Mouse (Mus musculus) megakaryocyte-erythroid progenitor cell, adult 5-6 weeks (primary cell): Measurements from ENCODE around the gene Ankrd54. TPM values are rescaled to one million over a fixed set of nuclear protein-coding genes. Genes with fewer than 3 reads are reported as not detected.

ENCODE experiments used
- ATAC-seq: replicated peaks from 2 replicates; pipeline ENCODE4 v1.8.0; 2016; ENCODE audit warnings: mild to moderate bottlenecking, inconsistent platforms; ENCODE audit not compliant: severe bottlenecking, poor library complexity, low FRiP score, low TSS enrichment
- total RNA-seq, 2 experiments: library from RNA; stranded (forward) in 1 of 2; stranded (reverse) in 1 of 2; fragments of 200-1000, 215-1000 nt in 1 of 2; fragments of >200 nt in 1 of 2; fragmentation: Nextera tagmentation in 1 of 2; gene quantifications; 2 replicates each; pipeline ENCODE4 v1.2.3; 2014 to 2017

The Ankrd54 gene
- total RNA-seq, 2 experiments from 2014 or later = 15.0 to 44.2 TPM

GRCm38 (mm10) chr15:79092284-79092683 is 29.6 kb upstream of the Ankrd54 start:
- ATAC-seq = no peak

GRCm38 (mm10) chr15:79079567-79079966 is 16.9 kb upstream of the Ankrd54 start:
- ATAC-seq = no peak

- no peak for ATAC-seq
Observed at GRCm38 (mm10) chr15:79075658-79076365, 13.1 kb upstream of the Ankrd54 start.

- peak; percentile 83 for ATAC-seq
Observed at GRCm38 (mm10) chr15:79074913-79075532, 12.3 kb upstream of the Ankrd54 start, which contains the start of gene Eif3l. Eif3l (plus strand) TSS chr15:79075179.

GRCm38 (mm10) chr15:79074446-79074845 is 11.8 kb upstream of the Ankrd54 start:
- no peak for ATAC-seq

DNA sequence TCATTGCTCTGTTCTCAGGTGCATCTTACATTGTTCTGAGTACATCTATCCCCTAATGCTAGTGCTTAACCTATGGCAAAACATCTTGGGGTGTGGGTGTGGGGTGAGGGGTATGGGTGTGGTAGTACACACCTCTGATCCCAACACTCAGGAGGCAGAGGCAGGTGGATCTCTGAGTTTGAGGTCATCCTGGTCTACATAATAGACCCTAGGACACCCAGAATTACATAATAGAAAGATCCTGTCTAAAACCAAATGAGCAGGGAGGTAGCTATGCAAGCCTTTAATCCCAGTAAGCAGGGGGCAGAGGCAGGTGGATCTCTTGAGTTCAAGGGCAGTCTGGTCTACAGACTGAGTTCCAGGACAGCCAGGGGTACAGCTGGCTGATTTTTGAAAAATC is 11.1 kb upstream of the Ankrd54 start:
- ATAC-seq = no peak

- no peak for ATAC-seq
Observed at GRCm38 (mm10) chr15:79071117-79072039, 8.7 kb upstream of the Ankrd54 start.

- peak; percentile 56 for ATAC-seq
Observed at GRCm38 (mm10) chr15:79068416-79068815, 5.7 kb upstream of the Ankrd54 start.

GRCm38 (mm10) chr15:79067631-79068030 is 4.9 kb upstream of the Ankrd54 start:
- peak; percentile 52 for ATAC-seq

DNA sequence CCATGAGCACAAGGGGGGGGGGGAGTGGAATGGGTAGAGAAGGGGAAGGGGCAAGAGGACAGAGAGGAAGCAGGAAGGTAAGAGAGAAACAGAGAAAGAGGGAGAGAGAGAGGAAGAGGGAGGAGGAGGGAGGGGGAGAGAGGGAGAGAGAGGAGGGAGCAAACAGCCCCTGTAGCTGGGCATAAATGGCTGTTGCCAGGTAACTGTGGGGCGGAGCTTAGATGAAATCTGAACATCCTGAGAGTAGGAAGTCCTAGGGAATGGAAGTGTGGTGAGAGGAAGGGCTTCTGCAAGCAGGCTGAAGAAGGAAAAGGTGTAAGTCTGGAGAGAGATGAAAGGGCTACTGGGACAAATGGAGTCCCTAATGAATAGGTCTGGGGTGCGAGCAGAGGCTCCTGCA is 3.6 kb upstream of the Ankrd54 start:
- ATAC-seq = no peak

GRCm38 (mm10) chr15:79065086-79065770 is 2.5 kb upstream of the Ankrd54 start:
- no peak for ATAC-seq

DNA sequence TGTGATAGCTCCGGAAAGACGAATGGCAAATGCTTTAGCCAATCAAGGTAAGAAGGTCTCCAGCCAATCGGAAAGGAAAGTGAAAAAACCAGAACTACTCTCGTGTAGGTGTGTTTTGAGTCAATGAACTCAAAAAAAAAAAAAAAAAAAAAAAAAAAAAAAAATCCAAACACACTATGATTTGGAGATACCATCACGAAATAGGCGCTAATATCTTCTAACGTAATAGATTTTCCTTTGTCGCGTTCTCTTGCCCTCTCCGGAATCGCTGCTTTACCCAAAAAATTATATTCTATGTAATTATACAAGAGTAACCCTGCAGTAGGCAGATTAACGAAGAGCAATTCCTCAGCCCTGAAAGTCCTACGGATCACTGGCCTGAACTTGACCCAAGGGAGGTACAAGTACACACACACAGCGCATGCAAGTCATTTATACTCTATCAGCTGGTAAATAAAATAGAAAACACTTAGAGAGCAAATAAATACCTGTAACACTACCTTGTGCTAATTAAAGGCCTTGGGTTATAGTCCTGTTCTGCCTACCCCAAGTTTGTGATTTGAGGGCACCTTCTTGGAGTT is 557 bp upstream of the Ankrd54 start:
- ATAC-seq = no peak

DNA sequence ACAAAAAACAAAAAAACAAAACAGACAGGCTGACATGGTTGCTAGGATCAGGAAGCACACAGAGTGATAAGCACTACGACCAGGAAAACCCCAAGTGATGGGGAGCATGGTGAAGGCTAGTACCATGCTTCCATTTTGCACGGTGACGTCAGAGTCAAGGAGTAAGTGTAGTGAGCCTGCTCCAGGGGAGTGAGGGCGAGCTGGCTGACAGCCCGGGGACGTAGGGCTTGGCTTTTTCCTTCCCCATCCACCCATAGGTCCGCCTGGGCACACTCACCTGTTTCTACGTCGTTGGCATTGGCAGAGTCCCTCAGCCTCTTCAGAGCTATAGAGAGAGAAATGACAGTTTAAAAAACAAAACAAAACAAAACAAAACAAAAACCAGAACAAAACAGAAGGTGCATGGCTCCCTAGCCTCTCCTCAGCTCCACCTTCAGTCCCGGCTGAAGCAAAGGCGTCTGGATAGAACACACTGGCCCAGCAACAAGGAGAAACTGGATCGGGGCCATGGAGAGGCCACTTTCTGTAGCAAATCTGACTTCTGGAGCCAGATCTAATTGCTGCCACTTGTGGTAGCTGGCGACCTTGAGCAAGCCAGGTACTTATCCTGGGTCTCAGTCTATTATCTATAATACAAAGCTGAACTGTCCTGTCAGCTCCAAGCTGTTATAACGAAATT is 1.7 kb downstream of the Ankrd54 start:
- peak; percentile 49 for ATAC-seq

GRCm38 (mm10) chr15:79057850-79058249 is 4.8 kb downstream of the Ankrd54 start:
- no peak for ATAC-seq

DNA sequence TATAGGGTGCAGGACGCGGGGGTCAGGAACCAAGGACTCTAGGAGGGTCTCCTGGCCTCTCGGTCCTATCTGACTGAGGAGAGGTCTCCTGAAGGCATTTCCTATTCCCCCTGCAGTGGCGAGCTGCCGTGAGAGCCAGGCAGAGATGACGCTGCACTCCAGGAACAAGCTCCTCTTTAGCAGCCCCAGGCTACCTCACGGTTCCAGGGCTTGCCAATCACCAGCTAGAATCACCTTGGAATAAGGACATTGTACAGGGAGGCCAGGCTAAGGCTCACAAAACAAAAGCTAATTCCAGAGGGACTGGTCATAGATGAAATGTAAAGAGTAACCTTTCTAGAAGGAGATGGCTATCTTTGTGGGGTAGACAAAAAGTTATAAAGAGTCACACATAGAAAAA is 6.1 kb downstream of the Ankrd54 start:
- no peak for ATAC-seq

DNA sequence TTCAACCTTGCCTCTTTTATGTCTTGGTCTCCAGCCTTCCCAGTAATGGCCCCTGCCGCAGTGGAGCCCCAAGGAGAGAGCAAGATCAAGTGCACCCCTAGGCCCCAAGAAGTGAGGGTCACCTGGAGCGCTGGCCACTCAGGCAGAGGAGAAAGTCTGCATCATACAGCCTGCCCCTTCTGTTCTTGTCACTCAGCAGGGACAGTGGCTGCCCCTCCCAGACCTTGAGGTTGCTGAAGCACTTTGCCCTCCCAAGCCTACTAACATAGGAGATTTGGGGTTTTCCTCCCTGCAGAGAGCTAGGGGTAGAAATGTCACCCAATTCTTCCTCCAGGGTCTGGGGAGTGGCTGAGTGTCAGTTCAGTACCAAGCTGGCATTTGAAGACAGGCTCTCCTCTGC is 10.3 kb downstream of the Ankrd54 start:
- no peak for ATAC-seq

DNA sequence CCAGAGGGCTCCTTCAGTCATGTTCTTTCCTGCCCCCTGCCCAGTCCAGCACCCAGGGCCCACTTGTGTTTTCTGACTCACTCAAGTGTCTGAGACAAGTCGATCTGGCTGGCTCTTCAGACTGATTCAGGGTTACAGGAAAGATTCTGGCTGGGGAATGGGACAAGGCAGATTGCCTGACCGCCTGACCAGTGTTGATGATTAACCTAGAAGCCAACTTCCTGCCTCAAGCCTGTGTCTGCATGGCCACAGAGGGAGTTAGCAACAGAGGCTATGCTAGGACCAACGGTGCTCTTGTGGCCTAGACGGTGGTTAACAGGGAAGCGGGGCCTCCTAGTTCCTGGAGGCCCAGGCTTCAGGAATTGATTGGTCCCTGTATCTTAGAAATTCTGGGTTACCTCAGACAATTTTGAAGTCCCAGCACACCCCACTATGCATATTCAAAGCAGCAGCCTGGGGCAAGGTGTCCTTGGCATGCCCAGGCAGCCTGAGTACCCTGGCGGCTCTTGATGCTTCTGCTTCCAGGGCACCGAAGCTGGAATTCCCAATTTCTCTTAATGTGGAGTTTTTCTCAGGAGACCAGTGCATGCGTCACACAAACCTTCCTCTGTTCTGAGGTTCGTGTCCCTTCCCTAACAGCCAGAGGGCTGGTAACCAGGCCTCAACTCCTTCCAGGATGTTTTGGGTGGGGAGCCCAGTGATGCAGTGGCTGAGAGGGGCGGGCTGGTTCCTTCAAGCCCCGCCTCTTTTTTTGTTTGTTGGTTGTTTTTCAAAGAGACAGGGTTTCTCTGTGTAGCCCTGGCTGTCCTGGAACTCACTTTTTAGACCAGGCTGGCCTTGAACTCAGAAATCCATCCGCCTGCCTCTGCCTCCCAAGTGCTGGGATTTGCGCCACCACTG is 11.0 kb downstream of the Ankrd54 start:
- ATAC-seq = no peak

DNA sequence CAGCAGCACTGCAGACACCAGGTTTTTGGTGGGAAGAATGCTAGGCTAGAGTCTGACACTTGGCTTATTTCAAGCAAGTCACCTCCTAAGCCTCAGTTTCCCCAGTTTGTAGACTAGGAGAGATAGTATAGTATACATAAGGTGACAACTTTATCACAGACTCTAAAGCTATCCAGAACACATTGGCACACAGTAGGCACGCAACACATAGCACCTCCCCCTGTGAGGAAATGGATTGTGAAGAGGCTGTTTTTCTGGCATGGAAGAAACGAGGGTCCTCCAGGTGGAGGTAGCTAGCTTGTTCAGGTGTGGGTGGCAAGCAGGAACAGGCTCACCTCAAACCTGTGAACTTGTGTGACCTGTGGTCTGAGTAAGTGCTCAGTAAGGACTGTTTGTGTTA is 11.7 kb downstream of the Ankrd54 start:
- ATAC-seq = no peak
